Mouse (Mus musculus) ovary, adult 2 months (tissue): ENCODE results near the gene Gpr137c. TPM values are rescaled to one million over a fixed set of nuclear protein-coding genes. Genes with fewer than 3 reads are reported as not detected.

Source experiments
- polyA plus RNA-seq: library from polyadenylated mRNA; depleted of rRNA; stranded (reverse); fragments of >200 nt; gene quantifications from 2 replicates; pipeline ENCODE4 v1.2.3, GENCODE M21; 2012; rRNA removed

The Gpr137c gene
- 29.2 and 47.1 TPM in 2 replicates for polyA plus RNA-seq

GRCm38 (mm10) chr14:45219281-45220089 lies at the start of gene Gpr137c:
Gpr137c (plus strand) TSS chr14:45219717.

GRCm38 (mm10) chr14:45220090-45220956 lies 806 bp downstream of the Gpr137c start, which contains the start of gene Txndc16:
Txndc16 (minus strand) TSS chr14:45220328.

GRCm38 (mm10) chr14:45318426-45319236 lies 99.1 kb downstream of the Gpr137c start, which contains the start of gene Ero1l:
Ero1l (minus strand) TSS chr14:45318771.

GRCm38 (mm10) chr14:45329589-45330181 lies 110.2 kb downstream of the Gpr137c start, which contains the start of gene Psmc6:
Psmc6 (plus strand) TSS chr14:45329788.

Other genes starting within 250 kb of the Gpr137c start
- 13.6 and 14.9 TPM in 2 replicates for gene Ptger2, start 231.5 kb upstream of the Gpr137c start, polyA plus RNA-seq
- gene Txndc16, start 611 bp downstream of the Gpr137c start, polyA plus RNA-seq = 4.1 and 9.0 TPM in 2 replicates
- 3.9 and 5.3 TPM in 2 replicates for gene Ero1l, start 99.1 kb downstream of the Gpr137c start, polyA plus RNA-seq
- gene Psmc6, start 110.1 kb downstream of the Gpr137c start, polyA plus RNA-seq = 9.4 and 15.1 TPM in 2 replicates
- gene Styx, start 131.4 kb downstream of the Gpr137c start, polyA plus RNA-seq = 30.8 and 54.6 TPM in 2 replicates
- 1.8 and 3.1 TPM in 2 replicates for gene Gnpnat1, start 185.2 kb downstream of the Gpr137c start, polyA plus RNA-seq